Mouse (Mus musculus): ENCODE results near the gene Hyal4.

Hyal4 gene

GRCm38 (mm10) chr6:24748029-24748428 is at the start of gene Hyal4:
TSS of gene Hyal4 (plus strand) at chr6:24748329.
- DNase-seq (ENCODE audit: low read depth, low spot score) = no peak

DNA sequence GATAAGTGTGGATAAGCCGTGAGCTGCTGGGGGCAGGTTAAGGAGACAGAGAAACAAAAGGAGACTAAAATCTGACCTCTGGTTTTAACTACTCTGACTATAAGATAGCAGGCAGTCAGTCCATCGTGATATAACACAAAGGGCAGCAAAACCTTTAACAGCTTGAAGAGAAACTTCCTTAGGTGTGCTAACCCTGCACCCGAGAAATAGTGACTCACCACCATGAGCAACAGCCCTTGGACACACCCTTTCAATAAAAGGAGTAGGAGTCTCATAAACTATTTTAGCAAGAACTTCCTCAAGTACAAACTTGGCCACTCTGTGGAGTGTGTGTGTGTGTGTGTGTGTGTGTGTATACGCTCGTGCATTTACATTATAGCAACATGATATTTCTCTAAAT is 41.0 kb upstream of the Hyal4 start:
- DNase-seq (ENCODE audit: low read depth, low spot score) = no peak

DNA sequence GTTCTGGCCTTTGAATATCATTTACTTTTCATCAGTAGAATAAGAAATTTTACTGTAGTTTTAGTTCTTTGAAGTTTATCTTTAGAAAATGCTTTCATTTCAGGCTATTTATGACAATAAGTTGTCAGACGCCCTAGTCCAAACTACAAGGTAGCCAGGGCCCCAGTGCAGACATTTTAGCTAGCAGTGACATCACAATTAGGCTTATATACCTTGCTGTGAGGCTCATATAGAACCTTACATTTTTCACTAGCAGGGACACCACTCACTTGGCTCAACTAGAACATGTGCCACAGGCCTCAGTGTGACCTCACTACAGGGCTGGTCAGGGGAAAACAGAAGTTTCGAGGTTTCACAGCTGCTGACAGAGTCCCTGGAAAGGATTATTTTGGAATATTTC is 40.6 kb upstream of the Hyal4 start:
- no peak for DNase-seq (ENCODE audit: low read depth, low spot score)

DNA sequence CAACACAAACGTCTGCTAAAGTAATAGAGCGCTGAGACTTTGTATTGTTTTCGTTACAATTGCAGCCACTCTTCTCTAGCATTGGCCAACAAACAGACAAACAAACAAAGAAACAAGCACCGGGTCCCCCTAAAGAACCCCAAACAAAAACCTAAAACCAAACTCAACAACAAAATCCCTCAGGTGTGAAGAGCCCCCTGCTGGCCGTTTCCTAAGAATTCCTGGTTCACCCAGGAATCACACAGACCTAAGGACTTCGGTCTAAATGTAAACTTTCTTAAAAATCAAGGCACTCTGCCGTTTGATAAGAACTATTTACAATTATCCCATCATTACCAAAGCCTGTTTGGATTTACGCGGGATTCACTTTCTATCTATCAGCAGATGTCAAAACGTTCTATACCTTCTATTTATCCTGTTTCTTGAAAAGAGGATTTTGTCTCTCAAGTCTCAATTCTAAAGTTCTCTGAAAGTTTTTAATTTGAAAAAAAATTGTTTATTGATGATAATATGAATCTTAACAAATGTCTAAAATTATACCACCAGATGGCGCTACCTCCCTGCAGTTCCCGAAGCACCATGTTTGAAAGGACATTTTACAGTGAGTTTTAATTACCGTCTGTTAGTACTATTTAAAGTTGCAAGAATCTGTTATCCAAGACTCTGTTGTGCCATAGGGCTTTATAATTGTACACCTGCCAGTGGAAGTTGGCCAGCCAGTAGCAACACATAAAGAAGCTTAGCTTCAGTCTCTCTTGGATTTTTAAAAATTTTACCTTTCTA is 26.6 kb upstream of the Hyal4 start:
- DNase-seq (ENCODE audit: low read depth, low spot score) = peak; percentile 32

- DNase-seq (ENCODE audit: low read depth, low spot score) = no peak
Observed at GRCm38 (mm10) chr6:24728130-24728529, 20.0 kb upstream of the Hyal4 start.

DNA sequence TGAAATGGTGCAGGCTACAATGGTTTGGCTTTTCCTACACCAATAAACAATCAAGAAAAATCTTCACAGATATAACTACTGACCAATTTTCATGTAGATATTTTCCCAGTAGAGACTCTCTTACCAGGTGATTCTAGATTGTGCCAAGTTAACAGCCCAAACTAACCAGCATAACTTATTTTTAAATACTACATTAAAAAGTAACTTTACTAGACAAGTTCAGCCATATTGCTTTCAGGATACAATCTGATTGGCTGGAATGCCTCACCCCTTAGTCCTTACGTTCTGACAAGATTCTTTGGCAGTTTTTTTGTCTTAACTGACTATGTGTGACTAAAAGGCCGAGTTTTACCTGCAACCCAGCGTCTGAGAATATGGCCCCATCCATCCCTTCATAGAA is 15.2 kb upstream of the Hyal4 start, which contains the start of gene Hyal6:
Gene Hyal6, plus strand, starts transcription at position 301 of the 400 bp plus-strand sequence.
- DNase-seq (ENCODE audit: low read depth, low spot score) = no peak

GRCm38 (mm10) chr6:24734565-24734964 is 13.6 kb upstream of the Hyal4 start:
- no peak for DNase-seq (ENCODE audit: low read depth, low spot score)

DNA sequence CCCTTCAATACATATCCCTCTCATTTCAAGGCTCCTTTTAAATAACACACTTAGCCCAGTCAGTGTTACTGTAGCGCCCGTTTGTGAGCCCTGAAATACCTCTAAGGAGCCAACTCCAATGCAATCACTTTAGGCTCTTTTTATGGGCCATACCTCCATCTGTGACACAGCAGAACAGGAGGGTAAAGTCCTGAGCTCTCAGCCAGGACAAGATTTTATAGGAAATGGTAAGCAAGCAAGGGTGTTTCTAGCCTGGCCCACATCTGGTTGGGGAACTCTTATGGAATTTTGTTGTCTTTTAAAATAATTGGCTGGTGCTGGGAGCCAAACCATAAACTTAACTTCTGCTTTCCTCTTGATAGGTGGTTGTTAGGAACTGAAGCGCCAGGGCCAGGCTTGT is 11.2 kb downstream of the Hyal4 start:
- DNase-seq (ENCODE audit: low read depth, low spot score) = no peak

GRCm38 (mm10) chr6:24766261-24766660 is 18.1 kb downstream of the Hyal4 start:
- DNase-seq (ENCODE audit: low read depth, low spot score) = no peak

DNA sequence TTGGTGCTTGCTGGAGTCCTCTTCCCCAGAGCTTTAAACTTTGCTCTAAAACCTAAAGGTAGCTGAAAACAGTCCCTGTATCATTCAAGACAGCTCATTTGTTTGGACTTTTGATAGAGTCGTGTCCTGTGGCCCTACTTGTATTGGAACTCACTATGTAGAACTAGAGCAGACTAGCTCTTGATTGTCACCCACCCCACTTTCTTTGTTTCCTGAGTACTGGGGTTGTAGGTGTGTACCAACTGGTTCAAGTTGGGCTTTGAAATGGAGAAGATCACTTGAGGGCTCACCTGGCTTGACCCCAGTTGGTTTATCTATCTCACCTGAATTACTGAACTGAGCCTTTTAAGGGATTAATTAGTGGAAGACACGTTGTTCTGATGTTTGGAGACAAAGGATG is 31.1 kb downstream of the Hyal4 start:
- no peak for DNase-seq (ENCODE audit: low read depth, low spot score)

GRCm38 (mm10) chr6:24790888-24791287 is 42.8 kb downstream of the Hyal4 start, which contains the start of gene Spam1:
TSS of gene Spam1 (plus strand) at chr6:24791188.
- no peak for DNase-seq (ENCODE audit: low read depth, low spot score)

Measured in retina, postnatal 7 days (tissue).